Mouse (Mus musculus): ENCODE data around the gene Gtf2h5. TPM values are rescaled to one million over a fixed set of nuclear protein-coding genes. Genes with fewer than 3 reads are reported as not detected.

The Gtf2h5 gene
- total and polyA plus RNA-seq, 2 experiments from 2014 or later: 81.9 to 240 TPM

GRCm38 (mm10) chr17:6091604-6092003, 12.0 kb downstream of the Gtf2h5 start:
- DNase-seq (no peak), ATAC-seq (no peak)
- WGBS: 92% methylated on average over 6 of the region's 6 CpGs
- Histone ChIP-seq H3K9ac (no peak overlapping the region), H3K4me2 (ENCODE audit: low read depth) (no peak overlapping the region), H3K27ac (ENCODE audit: low read depth, low read length) (no peak overlapping the region), H3K27me3 (ENCODE audit: insufficient read depth, low read length) (no peaks in the 10 kb centered on the region), H3K36me3 (ENCODE audit: insufficient read depth) (peaks cover 13% of the 10 kb centered on the region), H3K9me3 (ENCODE audit: low read length) (no peaks in the 10 kb centered on the region), H3K4me1 (ENCODE audit: insufficient read depth) (no peaks in the 10 kb centered on the region), H3K4me3 (ENCODE audit: low read depth, low read length) (no peak overlapping the region)
- TF ChIP-seq CTCF (IDR thresholded peaks at IDR 0.05; ENCODE audit: low read depth): no peak

DNA sequence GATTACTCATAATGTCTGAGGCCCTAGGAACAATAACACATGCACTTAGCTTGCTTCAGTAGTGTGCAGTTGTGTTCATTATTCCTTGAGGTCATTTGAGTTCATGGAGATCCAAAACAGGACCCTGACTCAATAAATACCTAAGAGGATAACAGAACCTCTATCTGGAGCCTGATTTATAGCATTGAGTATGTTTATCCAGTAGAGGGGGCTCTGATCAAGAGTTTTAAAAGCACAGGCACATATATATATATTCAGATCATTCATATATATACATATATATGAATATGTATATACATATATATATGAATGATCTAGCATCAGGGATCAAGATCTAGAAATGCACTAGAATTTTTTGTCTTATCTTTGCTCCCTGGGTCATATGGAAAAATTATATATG, 16.0 kb downstream of the Gtf2h5 start:
- Histone ChIP-seq H3K27ac (ENCODE audit: low read depth, low read length) (no peak overlapping the region), H3K9me3 (ENCODE audit: low read length) (no peaks in the 10 kb centered on the region), H3K4me3 (ENCODE audit: low read depth, low read length) (no peak overlapping the region), H3K36me3 (ENCODE audit: insufficient read depth) (no peaks in the 10 kb centered on the region), H3K4me1 (ENCODE audit: insufficient read depth) (no peaks in the 10 kb centered on the region), H3K9ac (no peak overlapping the region), H3K27me3 (ENCODE audit: insufficient read depth, low read length) (no peaks in the 10 kb centered on the region), H3K4me2 (ENCODE audit: low read depth) (no peak overlapping the region)
- TF ChIP-seq CTCF (IDR thresholded peaks at IDR 0.05; ENCODE audit: low read depth): peak; percentile 33
- ATAC-seq (no peak), DNase-seq (no peak)

- Histone ChIP-seq H3K4me2 (ENCODE audit: low read depth) (no peak overlapping the region), H3K36me3 (ENCODE audit: insufficient read depth) (no peaks in the 10 kb centered on the region), H3K9ac (no peak overlapping the region), H3K4me1 (ENCODE audit: insufficient read depth) (no peaks in the 10 kb centered on the region), H3K27me3 (ENCODE audit: insufficient read depth, low read length) (no peaks in the 10 kb centered on the region), H3K27ac (ENCODE audit: low read depth, low read length) (no peak overlapping the region), H3K9me3 (ENCODE audit: low read length) (no peaks in the 10 kb centered on the region), H3K4me3 (ENCODE audit: low read depth, low read length) (no peak overlapping the region)
- 27% methylated on average over 4 of the region's 4 CpGs for WGBS
- peak; percentile 89 for TF ChIP-seq CTCF (IDR thresholded peaks at IDR 0.05; ENCODE audit: low read depth)
- DNase-seq (peak; percentile 84), ATAC-seq (peak; percentile 92)
Measured at GRCm38 (mm10) chr17:6097884-6098283, 18.3 kb downstream of the Gtf2h5 start.

GRCm38 (mm10) chr17:6102287-6102686, 22.7 kb downstream of the Gtf2h5 start:
- H3K9me3 ChIP-seq (ENCODE audit: low read length): no peaks in the 10 kb centered on the region
- no peak overlapping the region for H3K4me2 ChIP-seq (ENCODE audit: low read depth)
- no peaks in the 10 kb centered on the region for H3K27me3 ChIP-seq (ENCODE audit: insufficient read depth, low read length)
- no peak overlapping the region for H3K27ac ChIP-seq (ENCODE audit: low read depth, low read length)
- H3K9ac ChIP-seq: no peak overlapping the region
- no peaks in the 10 kb centered on the region; the same call in 1 of the 2 replicates for H3K4me1 ChIP-seq (ENCODE audit: insufficient read depth)
- H3K36me3 ChIP-seq (ENCODE audit: insufficient read depth): no peaks in the 10 kb centered on the region
- no peak overlapping the region for H3K4me3 ChIP-seq (ENCODE audit: low read depth, low read length)
- WGBS: 90% methylated on average over 3 of the region's 3 CpGs
- DNase-seq (no peak), ATAC-seq (no peak)
- TF ChIP-seq CTCF (IDR thresholded peaks at IDR 0.05; ENCODE audit: low read depth): no peak

DNA sequence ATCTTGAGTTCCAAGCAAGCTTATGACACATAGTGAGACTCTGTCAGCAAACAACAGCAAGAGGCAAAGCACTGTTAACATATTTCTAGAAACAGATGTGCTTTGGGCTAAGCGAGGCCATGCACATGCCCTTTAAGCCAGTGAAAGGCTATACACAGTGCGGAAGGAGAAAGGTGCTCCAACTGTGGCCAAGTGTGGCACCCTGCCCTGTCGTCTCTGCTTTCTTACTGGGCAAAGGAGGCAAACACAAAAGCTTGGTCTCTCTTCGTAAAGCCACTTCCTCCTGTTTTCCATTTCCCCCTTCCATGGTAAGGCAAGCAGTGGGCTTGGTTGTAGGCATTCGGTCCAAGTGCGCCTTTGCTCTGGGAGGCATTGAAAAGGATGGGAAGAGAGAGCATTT, 24.0 kb downstream of the Gtf2h5 start:
- no peak overlapping the region for H3K4me3 ChIP-seq (ENCODE audit: low read depth, low read length)
- ATAC-seq (no peak), DNase-seq (no peak)
- H3K9ac ChIP-seq: no peak overlapping the region
- peaks cover 6% of the 10 kb centered on the region for H3K4me1 ChIP-seq (ENCODE audit: insufficient read depth)
- H3K27me3 ChIP-seq (ENCODE audit: insufficient read depth, low read length): no peaks in the 10 kb centered on the region
- TF ChIP-seq CTCF (IDR thresholded peaks at IDR 0.05; ENCODE audit: low read depth): no peak
- no peak overlapping the region for H3K4me2 ChIP-seq (ENCODE audit: low read depth)
- H3K9me3 ChIP-seq (ENCODE audit: low read length): no peaks in the 10 kb centered on the region
- no peak overlapping the region for H3K27ac ChIP-seq (ENCODE audit: low read depth, low read length)
- H3K36me3 ChIP-seq (ENCODE audit: insufficient read depth): no peaks in the 10 kb centered on the region
- 73% methylated on average over 6 of the region's 6 CpGs for WGBS

DNA sequence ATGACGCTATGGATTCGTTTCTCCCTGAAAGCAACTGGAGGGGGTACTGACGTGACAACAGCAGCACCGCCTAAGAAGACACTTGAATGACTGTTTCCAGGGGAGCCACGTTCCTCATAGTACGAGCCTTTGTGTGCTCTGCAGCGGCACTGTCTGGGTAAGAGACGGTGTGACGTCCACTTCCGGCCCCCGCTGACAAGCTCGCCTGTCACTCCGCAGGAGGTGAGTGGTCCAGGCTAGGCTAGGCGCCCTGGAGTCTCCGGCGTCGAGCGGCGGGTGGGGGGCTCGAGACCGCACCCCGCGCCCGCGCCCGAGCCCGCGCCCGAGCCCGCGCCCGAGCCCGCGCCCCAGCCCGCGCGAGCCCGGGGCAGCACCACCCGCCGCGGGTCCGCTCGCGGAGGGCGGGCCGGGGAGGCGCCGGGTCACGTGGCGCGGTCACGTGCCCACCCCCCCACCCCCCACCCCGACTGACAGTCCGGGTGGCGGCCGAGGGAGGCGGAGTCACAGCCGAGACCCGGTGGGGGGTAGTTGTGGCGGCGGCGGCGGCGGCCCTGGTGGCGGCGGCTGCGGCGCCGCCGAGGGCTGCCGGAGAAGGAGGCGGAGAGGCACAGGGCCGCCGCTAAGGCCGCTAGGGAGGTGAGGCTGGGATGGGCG, 26.9 kb downstream of the Gtf2h5 start, which contains the start of gene Tulp4:
Tulp4 (plus strand) TSS at position 77 of the 654 bp plus-strand sequence.
- no peak for TF ChIP-seq CTCF (IDR thresholded peaks at IDR 0.05; ENCODE audit: low read depth)
- ATAC-seq (peak; percentile 96), DNase-seq (peak; percentile 94)
- Histone ChIP-seq H3K9me3 (ENCODE audit: low read length) (no peaks in the 10 kb centered on the region), H3K27ac (ENCODE audit: low read depth, low read length) (peak within 1 kb of the TSS; percentile 97), H3K4me2 (ENCODE audit: low read depth) (peak within 1 kb of the TSS; percentile 72), H3K27me3 (ENCODE audit: insufficient read depth, low read length) (no peaks in the 10 kb centered on the region), H3K4me1 (ENCODE audit: insufficient read depth) (peaks cover 9% of the 10 kb centered on the region), H3K9ac (peak within 1 kb of the TSS; percentile 89), H3K4me3 (ENCODE audit: low read depth, low read length) (peak within 1 kb of the TSS; percentile 75), H3K36me3 (ENCODE audit: insufficient read depth) (no peaks in the 10 kb centered on the region)
- WGBS: 4% methylated on average over 48 of the region's 76 CpGs

DNA sequence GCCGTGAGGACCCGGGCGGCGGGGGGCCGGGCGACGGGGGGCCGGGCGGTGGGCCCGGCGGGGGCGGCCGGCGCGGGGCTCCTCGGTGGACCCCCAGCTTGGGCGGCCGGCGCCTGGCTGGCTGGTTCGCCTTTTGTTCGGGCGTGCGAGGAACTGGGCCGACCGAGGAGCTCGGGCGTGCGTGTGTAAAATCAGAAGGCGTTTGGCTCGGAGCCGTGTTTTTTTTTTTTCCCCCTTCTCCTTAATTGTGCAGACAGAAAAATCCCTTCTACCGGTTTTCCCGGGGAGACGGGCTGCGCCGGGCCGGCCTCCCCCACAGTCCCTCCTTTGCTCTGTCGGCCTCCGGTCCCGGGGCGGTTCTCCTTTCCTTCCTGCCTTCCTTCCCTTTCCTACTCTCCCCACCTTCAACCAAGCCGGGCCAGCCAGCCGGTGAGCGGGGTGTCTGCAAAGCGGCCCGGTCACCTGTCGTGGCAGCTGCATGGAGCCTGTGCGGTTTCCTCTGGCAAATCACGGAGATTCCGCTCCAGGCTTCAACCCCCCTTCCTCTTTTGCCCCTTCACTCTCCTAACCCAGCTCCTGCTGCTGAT, 27.5 kb downstream of the Gtf2h5 start:
- no peak for TF ChIP-seq CTCF (IDR thresholded peaks at IDR 0.05; ENCODE audit: low read depth)
- Histone ChIP-seq H3K4me2 (ENCODE audit: low read depth) (peak overlapping the region; percentile 72), H3K4me1 (ENCODE audit: insufficient read depth) (peaks cover 9% of the 10 kb centered on the region), H3K27me3 (ENCODE audit: insufficient read depth, low read length) (no peaks in the 10 kb centered on the region), H3K9me3 (ENCODE audit: low read length) (no peaks in the 10 kb centered on the region), H3K9ac (peak overlapping the region; percentile 89), H3K27ac (ENCODE audit: low read depth, low read length) (peak overlapping the region; percentile 97), H3K36me3 (ENCODE audit: insufficient read depth) (no peaks in the 10 kb centered on the region), H3K4me3 (ENCODE audit: low read depth, low read length) (peak overlapping the region; percentile 75)
- ATAC-seq: peak; percentile 53
- WGBS: 6% methylated on average over 50 of the region's 50 CpGs
- DNase-seq: peak; percentile 75

All from forebrain, postnatal 0 days (tissue).